Mouse (Mus musculus) ES-E14 (cell line): ENCODE results near the gene Degs2. TPM values are rescaled to one million over a fixed set of nuclear protein-coding genes. Genes with fewer than 3 reads are reported as not detected.

Source experiments
- DNase-seq: peaks from one replicate; pipeline ENCODE4 v3.0.0-alpha.2; 2013; ENCODE audit warnings: low read depth, low spot score
- H3K27ac ChIP-seq: 2 replicates; pipeline ENCODE4 v1.5.1; 2012; ENCODE audit warnings: low read depth, mild to moderate bottlenecking, low read length, moderate library complexity, mixed read lengths; ENCODE audit not compliant: poor library complexity, insufficient read depth, severe bottlenecking
- H3K36me3 ChIP-seq: 2 replicates; pipeline ENCODE4 v1.6.1; 2012; ENCODE audit warnings: mild to moderate bottlenecking, low read length, moderate library complexity, mixed read lengths; ENCODE audit not compliant: control insufficient read depth, poor library complexity, insufficient read depth, severe bottlenecking
- H3K4me1 ChIP-seq, 2 experiments: fragments of 150-350 bp in 1 of 2; sonication (generic) in 1 of 2; 2 replicates each; pipeline ENCODE4 v1.6.1; 2012; ENCODE audit warnings: low read length in 2 of 2, mild to moderate bottlenecking in 1 of 2, mixed read lengths in 1 of 2; ENCODE audit not compliant: control insufficient read depth in 2 of 2, insufficient read depth in 2 of 2, poor library complexity in 1 of 2
- H3K4me3 ChIP-seq, 2 experiments: fragments of 150-350 bp in 1 of 2; sonication (generic) in 1 of 2; 2 replicates each; pipeline ENCODE4 v1.5.1; 2012; ENCODE audit warnings: low read length in 2 of 2, low read depth in 1 of 2, mild to moderate bottlenecking in 1 of 2, mixed read lengths in 1 of 2; ENCODE audit not compliant: insufficient read depth in 1 of 2, poor library complexity in 1 of 2, severe bottlenecking in 1 of 2
- H3K9ac ChIP-seq: 2 replicates; pipeline ENCODE4 v1.6.1; 2012; ENCODE audit warnings: low read depth, mild to moderate bottlenecking, low read length, mixed read lengths; ENCODE audit not compliant: poor library complexity, insufficient read depth, severe bottlenecking
- H3K9me3 ChIP-seq: fragments of 150-350 bp; sonication (generic); 2 replicates; pipeline ENCODE4 v1.6.1; 2012; ENCODE audit warnings: low read depth, mild to moderate bottlenecking, low read length; ENCODE audit not compliant: control insufficient read depth, insufficient read depth
- CHD2 ChIP-seq: IDR thresholded peaks from 2 replicates; pipeline ENCODE4 v1.6.1; 2014; ENCODE audit warnings: mild to moderate bottlenecking, low read depth, low read length, inconsistent platforms
- HCFC1 ChIP-seq: IDR thresholded peaks from 2 replicates; pipeline ENCODE4 v1.6.1; 2012; ENCODE audit warnings: low read length, inconsistent platforms, borderline replicate concordance; ENCODE audit not compliant: insufficient read depth
- MAFK ChIP-seq: IDR thresholded peaks from 2 replicates; pipeline ENCODE4 v1.6.1; 2014; ENCODE audit warnings: mild to moderate bottlenecking, low read depth, low read length, inconsistent platforms; ENCODE audit not compliant: insufficient read depth
- ZC3H11A ChIP-seq: IDR thresholded peaks from 2 replicates; pipeline ENCODE4 v1.6.1; 2012; ENCODE audit warnings: low read depth, mild to moderate bottlenecking, inconsistent platforms, low read length, borderline replicate concordance
- ZNF384 ChIP-seq: IDR thresholded peaks from 2 replicates; pipeline ENCODE4 v1.6.1; 2012; ENCODE audit warnings: low read depth, low read length, inconsistent platforms
- in situ Hi-C, 2 experiments: fragments of 600-800 bp; cut with MboI; formaldehyde crosslinking; loops; one replicate each; pipeline ENCODE4 v1.15.1; 2025; ENCODE audit warnings: low sequenced_read_pairs in 2 of 2, inconsistent platforms in 1 of 2; ENCODE audit not compliant: unreplicated experiment in 2 of 2
- total RNA-seq: library from RNA; depleted of rRNA; stranded (reverse); fragments of 300-350 nt; gene quantifications from 2 replicates; pipeline ENCODE4 v1.2.3, GENCODE M21; 2012; rRNA removed

The Degs2 gene
- total RNA-seq, 1 experiment: 0.49 TPM

GRCm38 (mm10) chr12:108634031-108634430, 68.1 kb downstream of the Degs2 start:
- TF ChIP-seq HCFC1: no peak
- TF ChIP-seq CHD2: no peak
- no peak for TF ChIP-seq ZNF384
- no peak for TF ChIP-seq MAFK
- no peak for TF ChIP-seq ZC3H11A
- Histone ChIP-seq H3K9ac (no peak overlapping the region), H3K36me3 (0 out of 2 replicates have a peak, but pooled peaks cover 2% of the 10 kb centered on the region), H3K4me3 (no peak overlapping the region), H3K4me1 (no peaks in the 10 kb centered on the region), H3K27ac (no peak overlapping the region), H3K9me3 (no peaks in the 10 kb centered on the region)
- in situ Hi-C loops: no loop called here
- DNase-seq: no peak

- DNase-seq: no peak
- Histone ChIP-seq H3K27ac (no peak overlapping the region), H3K4me1 (no peaks in the 10 kb centered on the region), H3K9ac (no peak overlapping the region), H3K4me3 (no peak overlapping the region), H3K9me3 (no peaks in the 10 kb centered on the region), H3K36me3 (0 out of 2 replicates have a peak, but pooled peaks cover 4% of the 10 kb centered on the region)
- TF ChIP-seq MAFK: no peak
- TF ChIP-seq ZC3H11A: no peak
- TF ChIP-seq ZNF384: no peak
- no peak for TF ChIP-seq HCFC1
- TF ChIP-seq CHD2: no peak
- in situ Hi-C loops: no loop called here
Observed at GRCm38 (mm10) chr12:108632501-108632900, 69.6 kb downstream of the Degs2 start.

GRCm38 (mm10) chr12:108630741-108631688, 71.1 kb downstream of the Degs2 start:
- no peak for DNase-seq
- Histone ChIP-seq H3K4me3 (no peak overlapping the region), H3K9ac (no peak overlapping the region), H3K9me3 (no peaks in the 10 kb centered on the region), H3K36me3 (0 out of 2 replicates have a peak, but pooled peaks cover 2% of the 10 kb centered on the region), H3K4me1 (no peaks in the 10 kb centered on the region), H3K27ac (no peak overlapping the region)
- TF ChIP-seq ZC3H11A (no peak), CHD2 (no peak), MAFK (no peak), HCFC1 (no peak), ZNF384 (no peak)
- in situ Hi-C loops: no loop called here

- no peaks in the 10 kb centered on the region for H3K4me1 ChIP-seq
- H3K36me3 ChIP-seq: 0 out of 2 replicates have a peak, but pooled peaks cover 2% of the 10 kb centered on the region
- in situ Hi-C loops: no loop called here
- H3K4me3 ChIP-seq: no peak overlapping the region
- DNase-seq: no peak
- no peak overlapping the region for H3K9ac ChIP-seq
- no peak overlapping the region for H3K27ac ChIP-seq
- TF ChIP-seq ZNF384 (no peak), CHD2 (no peak), MAFK (no peak), HCFC1 (no peak), ZC3H11A (no peak)
- no peaks in the 10 kb centered on the region for H3K9me3 ChIP-seq
Observed at GRCm38 (mm10) chr12:108629556-108629955, 72.6 kb downstream of the Degs2 start.

Other genes starting within 250 kb of the Degs2 start
- gene Evl, start 147.6 kb downstream of the Degs2 start, total RNA-seq: 27.2 and 36.4 TPM in 2 replicates
- 40.5 and 42.2 TPM in 2 replicates for gene Yy1, start 90.7 kb upstream of the Degs2 start, total RNA-seq
- gene Slc25a29, start 133.6 kb upstream of the Degs2 start, total RNA-seq: 2.1 and 3.5 TPM in 2 replicates
- gene Slc25a47, start 133.7 kb upstream of the Degs2 start, total RNA-seq: 8.1 and 8.6 TPM in 2 replicates
- 14.9 and 16.9 TPM in 2 replicates for gene Wdr25, start 191.3 kb upstream of the Degs2 start, total RNA-seq
- gene Wars, start 191.9 kb upstream of the Degs2 start, total RNA-seq: 62.1 and 85.2 TPM in 2 replicates